Mouse (Mus musculus) spleen, adult 2 months (tissue): ENCODE results near the gene Dnm2.

Experiments used
- CTCF ChIP-seq: fragments of 200-500 bp; IDR thresholded peaks from 2 replicates; pipeline ENCODE4 v1.5.1; 2011; ENCODE audit warnings: mild to moderate bottlenecking, inconsistent platforms; ENCODE audit not compliant: insufficient read depth, insufficient read length, insufficient replicate concordance; ENCODE audit errors: extremely low read depth
- POLR2A ChIP-seq: fragments of 200-500 bp; IDR thresholded peaks from 2 replicates; pipeline ENCODE4 v1.6.1; 2011; ENCODE audit warnings: low read depth, low read length, inconsistent platforms

GRCm38 (mm10) chr9:21419646-21420045, 5.1 kb upstream of the Dnm2 start:
- TF ChIP-seq CTCF = no peak
- no peak for TF ChIP-seq POLR2A
